Mouse (Mus musculus) forebrain, embryonic 15.5 days (tissue): ENCODE results near the gene Sbf1. TPM values are rescaled to one million over a fixed set of nuclear protein-coding genes. Genes with fewer than 3 reads are reported as not detected.

Experiments used
- ATAC-seq: fragments of 200-750 bp; cut with Nextera tagmentation; replicated peaks from 2 replicates; pipeline ENCODE4 v1.8.0; 2017; ENCODE audit warnings: mild to moderate bottlenecking, moderate TSS enrichment, moderate library complexity
- H3K27ac ChIP-seq: fragments of 300-500 bp; sonication (generic); replicated peaks from 2 replicates; pipeline ENCODE4 v1.5.1; 2015; ENCODE audit warnings: mild to moderate bottlenecking, inconsistent platforms
- H3K27me3 ChIP-seq: fragments of 300-500 bp; sonication (generic); 2 replicates; pipeline ENCODE4 v1.6.1; 2015; ENCODE audit warnings: inconsistent platforms
- H3K36me3 ChIP-seq: fragments of 300-500 bp; sonication (generic); 2 replicates; pipeline ENCODE4 v1.6.1; 2015; ENCODE audit warnings: mild to moderate bottlenecking, inconsistent platforms
- H3K4me1 ChIP-seq: fragments of 300-500 bp; sonication (generic); 2 replicates; pipeline ENCODE4 v1.6.1; 2015; ENCODE audit warnings: inconsistent platforms
- H3K4me2 ChIP-seq: fragments of 300-500 bp; sonication (generic); replicated peaks from 2 replicates; pipeline ENCODE4 v1.6.1; 2015; ENCODE audit warnings: mild to moderate bottlenecking, inconsistent platforms
- H3K4me3 ChIP-seq: fragments of 300-500 bp; sonication (generic); 2 replicates; pipeline ENCODE4 v1.5.1; 2015; ENCODE audit warnings: mild to moderate bottlenecking, inconsistent platforms
- H3K9ac ChIP-seq: fragments of 300-500 bp; sonication (generic); replicated peaks from 2 replicates; pipeline ENCODE4 v1.6.1; 2015; ENCODE audit warnings: mild to moderate bottlenecking, inconsistent platforms
- H3K9me3 ChIP-seq: fragments of 300-500 bp; sonication (generic); 2 replicates; pipeline ENCODE4 v1.6.1; 2016; ENCODE audit warnings: inconsistent platforms
- WGBS: fragments of 180-500 bp; shearing (Covaris S2); methylation state at CpG from one replicate; pipeline ENCODE4 v1.1.7; 2015; ENCODE audit warnings: mixed read lengths; 5-methylcytosine and 5-hydroxymethylcytosine counted together
- polyA plus RNA-seq: library from polyadenylated mRNA; unstranded; fragments of >200 nt; fragmentation: Nextera tagmentation; extraction: Ambion mirVana; gene quantifications from 2 replicates; pipeline ENCODE4 v1.2.1, GENCODE M21; 2015

The Sbf1 gene
- polyA plus RNA-seq, 1 experiment from 2014 or later = 79.0 TPM

DNA sequence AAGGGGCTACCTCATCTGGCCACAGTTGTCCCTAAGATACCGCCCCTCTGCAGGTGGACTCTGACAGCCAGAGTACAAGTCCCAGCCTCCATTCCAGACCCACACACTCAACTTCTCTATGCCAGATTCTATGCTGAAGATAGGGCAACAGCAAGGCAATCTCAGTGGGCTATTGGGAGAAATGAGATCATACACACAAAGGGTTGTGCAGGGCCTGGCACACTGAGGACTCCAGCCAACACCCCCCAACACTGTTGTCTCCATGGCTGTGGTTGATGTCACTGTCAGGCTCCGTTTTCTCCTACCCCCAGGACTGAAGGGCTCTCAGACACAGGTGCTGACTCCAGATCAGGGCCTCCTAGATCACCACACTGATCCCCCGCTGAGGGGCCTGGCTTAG lies 1.0 kb downstream of the Sbf1 start:
- Histone ChIP-seq H3K36me3 (no peaks in the 10 kb centered on the region), H3K9ac (peak overlapping the region; percentile 80), H3K27me3 (no peaks in the 10 kb centered on the region), H3K4me3 (peak overlapping the region; percentile 78), H3K9me3 (no peaks in the 10 kb centered on the region), H3K4me2 (peak overlapping the region; percentile 85), H3K27ac (no peak overlapping the region), H3K4me1 (peaks cover 47% of the 10 kb centered on the region)
- WGBS = 27% methylated on average over 3 of the region's 3 CpGs
- ATAC-seq = no peak

- peak overlapping the region; percentile 78 for H3K4me3 ChIP-seq
- peaks cover 47% of the 10 kb centered on the region for H3K4me1 ChIP-seq
- H3K4me2 ChIP-seq = peak overlapping the region; percentile 85
- no peak overlapping the region for H3K9ac ChIP-seq
- H3K27ac ChIP-seq = no peak overlapping the region
- 77% methylated on average over 4 of the region's 4 CpGs for WGBS
- ATAC-seq = no peak
- H3K9me3 ChIP-seq = no peaks in the 10 kb centered on the region
- no peaks in the 10 kb centered on the region for H3K27me3 ChIP-seq
- no peaks in the 10 kb centered on the region for H3K36me3 ChIP-seq
Measured at GRCm38 (mm10) chr15:89313359-89313758, 1.8 kb downstream of the Sbf1 start.

GRCm38 (mm10) chr15:89309962-89310498 lies 5.1 kb downstream of the Sbf1 start:
- peaks cover 42% of the 10 kb centered on the region for H3K4me1 ChIP-seq
- H3K9ac ChIP-seq = no peak overlapping the region
- WGBS = 48% methylated on average over 6 of the region's 6 CpGs
- H3K36me3 ChIP-seq = peaks cover 21% of the 10 kb centered on the region; the same call in 1 of the 2 replicates
- no peak overlapping the region for H3K4me2 ChIP-seq
- H3K9me3 ChIP-seq = no peaks in the 10 kb centered on the region
- no peak for ATAC-seq
- H3K27ac ChIP-seq = peak overlapping the region; percentile 28; the same call in 1 of the 2 replicates
- no peak overlapping the region for H3K4me3 ChIP-seq
- no peaks in the 10 kb centered on the region for H3K27me3 ChIP-seq

DNA sequence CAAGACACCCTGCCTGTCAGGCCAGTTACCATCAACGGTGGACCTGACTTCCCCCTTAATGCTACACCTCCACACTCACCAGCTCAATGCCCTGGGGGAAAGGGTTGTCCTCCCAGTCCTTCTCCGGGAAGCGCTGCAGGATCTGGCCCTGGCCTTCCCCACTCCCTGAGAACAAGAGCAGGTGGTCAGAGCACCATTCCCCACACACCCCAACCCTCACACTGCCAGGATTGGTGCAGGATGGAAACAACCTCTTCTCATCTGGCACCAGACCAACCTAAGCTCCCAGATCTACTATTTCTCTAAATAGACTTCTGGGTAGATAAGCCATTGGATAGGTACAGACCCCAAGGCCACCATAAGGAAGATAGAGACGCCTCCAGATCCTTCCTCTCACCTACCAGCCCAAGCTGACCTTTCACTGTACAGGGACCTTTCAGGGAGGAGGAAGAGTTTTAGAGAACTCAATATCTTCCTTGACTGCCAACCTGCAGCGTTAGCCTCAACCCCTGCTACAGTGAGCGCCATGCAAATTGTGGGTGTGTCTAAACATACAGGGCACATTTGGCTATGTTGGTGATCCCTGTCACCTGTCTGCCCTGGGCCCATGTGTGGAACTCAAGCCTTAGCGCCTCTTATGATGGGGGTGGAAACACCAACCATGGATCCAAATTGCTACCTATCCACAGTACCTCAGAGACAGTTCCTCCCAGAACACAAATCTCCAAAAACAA lies 6.5 kb downstream of the Sbf1 start:
- 84% methylated on average over 7 of the region's 7 CpGs for WGBS
- no peaks in the 10 kb centered on the region for H3K9me3 ChIP-seq
- no peaks in the 10 kb centered on the region for H3K27me3 ChIP-seq
- no peak overlapping the region for H3K4me2 ChIP-seq
- H3K4me3 ChIP-seq = no peak overlapping the region
- no peak for ATAC-seq
- H3K9ac ChIP-seq = no peak overlapping the region
- H3K4me1 ChIP-seq = peaks cover 32% of the 10 kb centered on the region
- no peak overlapping the region for H3K27ac ChIP-seq
- H3K36me3 ChIP-seq = peaks cover 32% of the 10 kb centered on the region

- H3K9ac ChIP-seq = no peak overlapping the region
- WGBS = 92% methylated on average over 13 of the region's 13 CpGs
- no peak overlapping the region for H3K4me3 ChIP-seq
- H3K27me3 ChIP-seq = no peaks in the 10 kb centered on the region
- no peaks in the 10 kb centered on the region for H3K9me3 ChIP-seq
- H3K4me1 ChIP-seq = peaks cover 21% of the 10 kb centered on the region
- ATAC-seq = no peak
- H3K36me3 ChIP-seq = peaks cover 43% of the 10 kb centered on the region
- no peak overlapping the region for H3K27ac ChIP-seq
- H3K4me2 ChIP-seq = no peak overlapping the region
Measured at GRCm38 (mm10) chr15:89307461-89307860, 7.7 kb downstream of the Sbf1 start.

GRCm38 (mm10) chr15:89305966-89306365 lies 9.1 kb downstream of the Sbf1 start:
- Histone ChIP-seq H3K9ac (no peak overlapping the region), H3K9me3 (no peaks in the 10 kb centered on the region), H3K4me3 (no peak overlapping the region), H3K4me1 (peaks cover 13% of the 10 kb centered on the region), H3K36me3 (peaks cover 58% of the 10 kb centered on the region), H3K27me3 (no peaks in the 10 kb centered on the region), H3K4me2 (no peak overlapping the region), H3K27ac (no peak overlapping the region)
- WGBS = 70% methylated on average over 1 of the region's 1 CpGs
- ATAC-seq = no peak

GRCm38 (mm10) chr15:89300600-89300999 lies 14.5 kb downstream of the Sbf1 start:
- Histone ChIP-seq H3K4me3 (no peak overlapping the region), H3K4me1 (no peaks in the 10 kb centered on the region), H3K27ac (no peak overlapping the region), H3K27me3 (no peaks in the 10 kb centered on the region), H3K36me3 (peaks cover 85% of the 10 kb centered on the region), H3K4me2 (no peak overlapping the region), H3K9me3 (no peaks in the 10 kb centered on the region), H3K9ac (no peak overlapping the region)
- ATAC-seq = no peak
- 96% methylated on average over 8 of the region's 8 CpGs for WGBS

DNA sequence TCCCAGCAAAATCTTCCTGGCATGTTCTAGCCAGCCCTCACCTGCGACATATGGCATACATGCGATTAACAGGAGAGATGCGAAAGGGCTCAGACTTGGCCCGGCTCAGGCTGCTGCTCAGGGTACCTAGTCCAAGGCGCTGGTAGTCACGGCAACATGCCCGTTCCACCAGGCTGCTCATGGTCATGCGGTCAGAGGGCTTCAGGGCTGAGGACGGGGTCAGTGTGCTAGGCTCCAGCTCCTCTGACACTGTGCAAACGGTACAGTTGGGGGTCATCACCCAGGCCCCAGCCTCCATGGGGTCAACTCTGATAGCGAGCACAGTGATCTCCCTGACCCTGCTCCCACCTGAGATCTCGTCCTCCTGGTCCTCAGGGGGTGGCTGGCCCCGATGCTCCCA lies 14.9 kb downstream of the Sbf1 start:
- Histone ChIP-seq H3K4me1 (no peaks in the 10 kb centered on the region), H3K4me3 (no peak overlapping the region), H3K36me3 (peaks cover 85% of the 10 kb centered on the region), H3K9me3 (no peaks in the 10 kb centered on the region), H3K9ac (no peak overlapping the region), H3K27ac (no peak overlapping the region), H3K27me3 (no peaks in the 10 kb centered on the region), H3K4me2 (no peak overlapping the region)
- WGBS = 91% methylated on average over 13 of the region's 13 CpGs
- no peak for ATAC-seq

- Histone ChIP-seq H3K9me3 (no peaks in the 10 kb centered on the region), H3K4me1 (no peaks in the 10 kb centered on the region), H3K9ac (no peak overlapping the region), H3K27ac (no peak overlapping the region), H3K4me3 (no peak overlapping the region), H3K27me3 (no peaks in the 10 kb centered on the region), H3K4me2 (no peak overlapping the region), H3K36me3 (peaks cover 89% of the 10 kb centered on the region)
- ATAC-seq = no peak
- 89% methylated on average over 2 of the region's 2 CpGs for WGBS
Measured at GRCm38 (mm10) chr15:89297695-89298094, 17.4 kb downstream of the Sbf1 start.

GRCm38 (mm10) chr15:89296465-89296864 lies 18.6 kb downstream of the Sbf1 start:
- H3K36me3 ChIP-seq = peaks cover 88% of the 10 kb centered on the region
- H3K27me3 ChIP-seq = no peaks in the 10 kb centered on the region
- no peaks in the 10 kb centered on the region for H3K9me3 ChIP-seq
- no peaks in the 10 kb centered on the region for H3K4me1 ChIP-seq
- no peak for ATAC-seq
- no peak overlapping the region for H3K4me2 ChIP-seq
- 56% methylated on average over 1 of the region's 1 CpGs for WGBS
- no peak overlapping the region for H3K4me3 ChIP-seq
- H3K9ac ChIP-seq = no peak overlapping the region
- H3K27ac ChIP-seq = no peak overlapping the region

- no peaks in the 10 kb centered on the region for H3K27me3 ChIP-seq
- H3K9me3 ChIP-seq = no peaks in the 10 kb centered on the region
- H3K36me3 ChIP-seq = peaks cover 85% of the 10 kb centered on the region
- H3K4me1 ChIP-seq = no peaks in the 10 kb centered on the region
- H3K9ac ChIP-seq = no peak overlapping the region
- no peak overlapping the region for H3K4me3 ChIP-seq
- H3K27ac ChIP-seq = no peak overlapping the region
- ATAC-seq = no peak
- 93% methylated on average over 8 of the region's 8 CpGs for WGBS
- H3K4me2 ChIP-seq = no peak overlapping the region
Measured at GRCm38 (mm10) chr15:89295580-89296165, 19.4 kb downstream of the Sbf1 start.

DNA sequence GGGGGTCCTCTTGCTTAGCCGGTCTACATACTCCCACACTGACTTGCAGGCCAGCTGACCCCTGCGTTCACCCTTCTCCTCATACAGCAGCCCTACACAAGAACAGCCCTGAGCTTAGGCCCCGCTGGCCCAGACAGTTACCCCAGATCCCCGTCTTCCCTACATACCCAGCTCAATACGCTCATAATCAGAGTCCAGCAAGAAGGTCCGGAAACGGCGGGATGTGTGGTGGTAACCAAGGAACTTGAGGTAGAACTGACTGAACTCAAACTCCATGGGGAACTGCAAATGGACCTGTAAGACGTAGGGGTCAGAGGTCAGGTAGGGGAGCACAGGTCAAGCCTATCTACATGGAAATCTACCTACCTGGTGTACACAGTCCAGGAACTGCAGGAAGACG lies 21.3 kb downstream of the Sbf1 start:
- H3K36me3 ChIP-seq = peaks cover 85% of the 10 kb centered on the region
- no peak overlapping the region for H3K4me2 ChIP-seq
- H3K4me3 ChIP-seq = no peak overlapping the region
- WGBS = 95% methylated on average over 10 of the region's 10 CpGs
- no peaks in the 10 kb centered on the region for H3K4me1 ChIP-seq
- no peaks in the 10 kb centered on the region for H3K9me3 ChIP-seq
- H3K27me3 ChIP-seq = no peaks in the 10 kb centered on the region
- no peak overlapping the region for H3K27ac ChIP-seq
- no peak for ATAC-seq
- no peak overlapping the region for H3K9ac ChIP-seq
